7 mouse cellular contexts compared by ENCODE assay signal in the genomic region with DNA sequence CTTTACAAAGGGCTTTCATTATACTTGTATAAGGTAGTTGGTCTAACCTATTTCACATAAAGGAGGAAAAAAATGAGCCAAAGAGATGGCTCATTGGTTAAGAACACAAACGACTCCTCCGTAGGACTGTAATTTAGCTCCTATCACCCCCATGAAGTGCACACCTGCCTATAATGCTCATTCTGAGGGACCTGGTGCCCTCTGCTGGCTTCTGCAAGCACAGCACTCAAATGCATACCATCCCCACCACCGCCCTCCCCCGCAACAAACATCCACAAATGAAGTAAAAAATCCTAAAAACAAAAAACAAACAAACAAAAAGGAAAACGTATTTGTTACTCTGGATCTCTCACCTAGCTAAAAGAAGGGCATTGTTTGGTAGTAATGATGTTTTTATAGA.
A peak's percentile ranks its signal among the peaks of the same experiment; 100 is the strongest.
DNase-seq lines count a peak whose midpoint lies in the region; ATAC-seq and TF ChIP-seq lines count a peak whose summit lies in the region.

No protein-coding gene starts in this region.

- H3K9ac ChIP-seq in lung, embryonic 14.5 days: no peak overlapping the region
- no peak overlapping the region for H3K9ac ChIP-seq in forebrain, embryonic 15.5 days (replicated peaks)
- H3K9ac ChIP-seq in forebrain, embryonic 13.5 days: no peak overlapping the region

- no peaks in the 10 kb centered on the region for H3K9me3 ChIP-seq in lung, embryonic 14.5 days (ENCODE audit: low read depth, low read length)
- no peaks in the 10 kb centered on the region for H3K9me3 ChIP-seq in embryonic facial prominence, embryonic 10.5 days
- no peaks in the 10 kb centered on the region for H3K9me3 ChIP-seq in forebrain, embryonic 15.5 days
- no peaks in the 10 kb centered on the region for H3K9me3 ChIP-seq in forebrain, embryonic 13.5 days (replicated peaks)

- no peaks in the 10 kb centered on the region for H3K36me3 ChIP-seq in lung, embryonic 14.5 days (ENCODE audit: insufficient read depth)
- no peaks in the 10 kb centered on the region for H3K36me3 ChIP-seq in embryonic facial prominence, embryonic 10.5 days (replicated peaks)
- no peaks in the 10 kb centered on the region for H3K36me3 ChIP-seq in small intestine, adult 2 months (ENCODE audit: control insufficient read depth, insufficient read depth, low read length)
- no peaks in the 10 kb centered on the region for H3K36me3 ChIP-seq in forebrain, embryonic 15.5 days
- no peaks in the 10 kb centered on the region for H3K36me3 ChIP-seq in forebrain, embryonic 13.5 days (ENCODE audit: poor library complexity, severe bottlenecking)

- WGBS in lung, embryonic 14.5 days: 79% methylated on average over 5 of the region's 5 CpGs
- 73% methylated on average over 5 of the region's 5 CpGs for WGBS in embryonic facial prominence, embryonic 10.5 days
- WGBS in small intestine, adult 2 months: 67% methylated on average over 5 of the region's 5 CpGs
- 78% methylated on average over 5 of the region's 5 CpGs for WGBS in forebrain, embryonic 15.5 days
- WGBS in forebrain, embryonic 13.5 days: 72% methylated on average over 5 of the region's 5 CpGs

- no peak overlapping the region for H3K4me3 ChIP-seq in lung, embryonic 14.5 days (ENCODE audit: low read depth, low read length)
- no peak overlapping the region for H3K4me3 ChIP-seq in embryonic facial prominence, embryonic 10.5 days
- H3K4me3 ChIP-seq in small intestine, adult 2 months (ENCODE audit: low read depth, low read length): no peak overlapping the region
- H3K4me3 ChIP-seq in forebrain, embryonic 15.5 days: no peak overlapping the region
- no peak overlapping the region for H3K4me3 ChIP-seq in forebrain, embryonic 13.5 days

- no peaks in the 10 kb centered on the region for H3K4me1 ChIP-seq in lung, embryonic 14.5 days (ENCODE audit: insufficient read depth)
- no peaks in the 10 kb centered on the region for H3K4me1 ChIP-seq in embryonic facial prominence, embryonic 10.5 days
- no peaks in the 10 kb centered on the region for H3K4me1 ChIP-seq in small intestine, adult 2 months (ENCODE audit: control insufficient read depth, insufficient read depth, insufficient read length, low read length)
- H3K4me1 ChIP-seq in forebrain, embryonic 15.5 days: no peaks in the 10 kb centered on the region
- H3K4me1 ChIP-seq in forebrain, embryonic 13.5 days: no peaks in the 10 kb centered on the region

- peak; percentile 53 for DNase-seq in lung, embryonic 14.5 days
- DNase-seq in lung, postnatal 25 days (ENCODE audit: low spot score): no peak
- DNase-seq in NIH3T3 (ENCODE audit: low read depth): peak; percentile 75
- peak; percentile 27 for DNase-seq in embryonic facial prominence, embryonic 10.5 days (ENCODE audit: low spot score)

- no peak for TF ChIP-seq POLR2A in small intestine, adult 2 months (IDR thresholded peaks at IDR 0.05; ENCODE audit: low read depth, low read length)

- no peak overlapping the region for H3K4me2 ChIP-seq in lung, embryonic 14.5 days
- no peak overlapping the region for H3K4me2 ChIP-seq in forebrain, embryonic 15.5 days (replicated peaks)
- H3K4me2 ChIP-seq in forebrain, embryonic 13.5 days: no peak overlapping the region

- no peaks in the 10 kb centered on the region for H3K27me3 ChIP-seq in lung, embryonic 14.5 days (ENCODE audit: insufficient read depth, low read length)
- no peaks in the 10 kb centered on the region for H3K27me3 ChIP-seq in embryonic facial prominence, embryonic 10.5 days (replicated peaks; ENCODE audit: low read depth, poor library complexity, severe bottlenecking)
- no peaks in the 10 kb centered on the region for H3K27me3 ChIP-seq in small intestine, adult 2 months (ENCODE audit: control insufficient read depth, insufficient read depth, low read length)
- no peaks in the 10 kb centered on the region for H3K27me3 ChIP-seq in forebrain, embryonic 15.5 days
- no peaks in the 10 kb centered on the region for H3K27me3 ChIP-seq in forebrain, embryonic 13.5 days

- H3K27ac ChIP-seq in lung, embryonic 14.5 days (ENCODE audit: low read depth): no peak overlapping the region
- no peak overlapping the region for H3K27ac ChIP-seq in embryonic facial prominence, embryonic 10.5 days (replicated peaks)
- H3K27ac ChIP-seq in small intestine, adult 2 months (ENCODE audit: insufficient read depth, low read depth, low read length): no peak overlapping the region
- H3K27ac ChIP-seq in forebrain, embryonic 15.5 days (replicated peaks): no peak overlapping the region
- no peak overlapping the region for H3K27ac ChIP-seq in forebrain, embryonic 13.5 days

- no peak for ATAC-seq in lung, embryonic 14.5 days (ENCODE audit: insufficient read depth)
- ATAC-seq in forebrain, embryonic 15.5 days (replicated peaks): no peak
- ATAC-seq in forebrain, embryonic 13.5 days: no peak

- peak; percentile 65 for TF ChIP-seq CTCF in lung, embryonic 14.5 days (IDR thresholded peaks at IDR 0.05; ENCODE audit: low read depth)
- peak; percentile 59; the same call in 1 of the 2 replicates for TF ChIP-seq CTCF in small intestine, adult 2 months (IDR thresholded peaks at IDR 0.05; ENCODE audit: extremely low read depth, insufficient read length, insufficient replicate concordance, low read depth, low read length)
